Mouse (Mus musculus) liver, embryonic 16.5 days (tissue): Measurements from ENCODE around the gene Gm21885. TPM values are rescaled to one million over a fixed set of nuclear protein-coding genes. Genes with fewer than 3 reads are reported as not detected.

Experiments
- ATAC-seq: fragments of 200-750 bp; cut with Nextera tagmentation; 2 replicates; pipeline ENCODE4 v1.8.0; 2017; ENCODE audit warnings: low read depth, mild to moderate bottlenecking, moderate number of reproducible peaks, moderate library complexity
- H3K27ac ChIP-seq: fragments of 300-500 bp; sonication (generic); 2 replicates; pipeline ENCODE4 v1.5.1; 2014; ENCODE audit warnings: mild to moderate bottlenecking, low read length
- H3K27me3 ChIP-seq: fragments of 300-500 bp; sonication (generic); 2 replicates; pipeline ENCODE4 v1.6.1; 2014; ENCODE audit warnings: low read depth, low read length, mixed read lengths; ENCODE audit not compliant: control insufficient read depth, insufficient read depth
- H3K36me3 ChIP-seq: fragments of 300-500 bp; sonication (generic); 2 replicates; pipeline ENCODE4 v1.6.1; 2014; ENCODE audit warnings: mild to moderate bottlenecking; ENCODE audit not compliant: control insufficient read depth, insufficient read depth
- H3K4me1 ChIP-seq: fragments of 300-500 bp; sonication (generic); 2 replicates; pipeline ENCODE4 v1.6.1; 2014; ENCODE audit warnings: low read depth, low read length, mixed read lengths; ENCODE audit not compliant: control insufficient read depth
- H3K4me2 ChIP-seq: fragments of 300-500 bp; sonication (generic); 2 replicates; pipeline ENCODE4 v1.6.1; 2014; ENCODE audit warnings: low read depth, low read length, mixed read lengths
- H3K4me3 ChIP-seq: fragments of 300-500 bp; sonication (generic); 2 replicates; pipeline ENCODE4 v1.5.1; 2014; ENCODE audit warnings: low read depth, mild to moderate bottlenecking, low read length
- H3K9ac ChIP-seq: fragments of 300-500 bp; sonication (generic); 2 replicates; pipeline ENCODE4 v1.6.1; 2014; ENCODE audit warnings: low read depth, low read length
- H3K9me3 ChIP-seq: fragments of 300-500 bp; sonication (generic); replicated peaks from 2 replicates; pipeline ENCODE4 v1.6.1; 2016; ENCODE audit warnings: low read length; ENCODE audit not compliant: control insufficient read depth
- WGBS: fragments of 180-500 bp; shearing (Covaris S2); extraction: QIAGEN DNeasy Blood & Tissue Kit; methylation state at CpG from one replicate; pipeline ENCODE4 v1.1.7; 2014; ENCODE audit not compliant: insufficient replicate concordance; 5-methylcytosine and 5-hydroxymethylcytosine counted together
- polyA plus RNA-seq: library from polyadenylated mRNA; unstranded; fragments of >200 nt; fragmentation: Nextera tagmentation; extraction: Ambion mirVana; gene quantifications from 2 replicates; pipeline ENCODE4 v1.2.1, GENCODE M21; 2015

Gene Gm21885
- polyA plus RNA-seq, 1 experiment from 2014 or later, result 0.96 TPM

- WGBS, result 46% methylated on average over 4 of the region's 4 CpGs
Observed at GRCm38 (mm10) chr11:94329270-94329891, 47.7 kb downstream of the Gm21885 start.

GRCm38 (mm10) chr11:94330211-94330610 lies 48.5 kb downstream of the Gm21885 start:
- Histone ChIP-seq H3K4me2 (no peak overlapping the region), H3K36me3 (no peaks in the 10 kb centered on the region), H3K27me3 (no peaks in the 10 kb centered on the region), H3K27ac (0 out of 2 replicates have a peak overlapping the region, but pooled peaks have one; percentile 8), H3K9ac (no peak overlapping the region), H3K4me1 (peaks cover 42% of the 10 kb centered on the region), H3K9me3 (no peaks in the 10 kb centered on the region), H3K4me3 (no peak overlapping the region)
- no peak for ATAC-seq
- 81% methylated on average over 3 of the region's 3 CpGs for WGBS

More at GRCm38 (mm10) chr11:94329270-94329891, 47.7 kb downstream of the Gm21885 start:
- H3K4me3 ChIP-seq, result no peak overlapping the region
- no peaks in the 10 kb centered on the region for H3K27me3 ChIP-seq
- ATAC-seq, result no peak
- no peaks in the 10 kb centered on the region for H3K9me3 ChIP-seq
- peaks cover 37% of the 10 kb centered on the region for H3K4me1 ChIP-seq
- H3K9ac ChIP-seq, result no peak overlapping the region
- no peaks in the 10 kb centered on the region for H3K36me3 ChIP-seq
- no peak overlapping the region for H3K27ac ChIP-seq
- no peak overlapping the region for H3K4me2 ChIP-seq

GRCm38 (mm10) chr11:94332726-94333125 lies 51.1 kb downstream of the Gm21885 start:
- Histone ChIP-seq H3K36me3 (no peaks in the 10 kb centered on the region), H3K27ac (no peak overlapping the region), H3K9me3 (no peaks in the 10 kb centered on the region), H3K4me2 (no peak overlapping the region), H3K9ac (no peak overlapping the region), H3K4me3 (no peak overlapping the region), H3K4me1 (peaks cover 38% of the 10 kb centered on the region), H3K27me3 (no peaks in the 10 kb centered on the region)
- no peak for ATAC-seq
- 85% methylated on average over 6 of the region's 6 CpGs for WGBS

DNA sequence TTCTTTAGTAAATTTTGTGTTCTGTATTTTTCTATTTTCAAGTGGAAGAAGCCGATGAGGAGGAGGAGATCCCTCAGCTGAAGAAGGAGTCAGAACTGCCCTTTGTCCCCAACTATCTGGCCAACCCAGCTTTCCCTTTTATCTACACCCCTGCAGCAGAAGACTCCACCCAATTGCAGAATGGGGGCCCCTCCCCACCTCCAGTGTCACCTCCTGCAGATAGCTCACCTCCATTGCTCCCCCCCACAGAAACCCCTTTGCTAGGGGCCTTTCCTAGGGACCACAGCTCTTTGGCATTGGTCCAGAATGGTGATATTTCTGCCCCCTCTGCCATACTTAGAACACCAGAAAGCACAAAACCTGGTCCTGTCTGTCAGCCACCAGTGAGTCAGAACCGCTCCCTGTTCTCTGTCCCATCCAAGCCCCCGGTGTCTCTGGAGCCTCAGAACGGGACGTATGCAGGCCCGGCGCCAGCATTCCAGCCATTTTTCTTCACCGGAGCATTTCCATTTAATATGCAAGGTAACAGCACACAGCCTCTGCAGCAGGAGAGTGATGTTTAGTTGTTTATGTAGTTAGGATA lies 52.8 kb downstream of the Gm21885 start:
- no peak overlapping the region for H3K9ac ChIP-seq
- 61% methylated on average over 8 of the region's 8 CpGs for WGBS

More for the DNA sequence above, 52.8 kb downstream of the Gm21885 start:
- Histone ChIP-seq H3K27me3 (no peaks in the 10 kb centered on the region), H3K36me3 (peaks cover 5% of the 10 kb centered on the region), H3K4me3 (peak overlapping the region; percentile 11; the same call in 1 of the 2 replicates), H3K9me3 (no peaks in the 10 kb centered on the region), H3K27ac (peak overlapping the region; percentile 62), H3K4me1 (peaks cover 33% of the 10 kb centered on the region), H3K4me2 (peak overlapping the region; percentile 58)
- peak; percentile 96 for ATAC-seq

Other genes starting within 250 kb of the Gm21885 start
- 11.6 and 11.8 TPM in 2 replicates for gene Tob1, start 70.4 kb upstream of the Gm21885 start, polyA plus RNA-seq
- gene Wfikkn2, start 35.9 kb upstream of the Gm21885 start, polyA plus RNA-seq, result 0.09 and 0.14 TPM in 2 replicates
- 34.8 and 40.6 TPM in 2 replicates for gene Luc7l3, start 40.1 kb downstream of the Gm21885 start, polyA plus RNA-seq
- 2.9 and 3.5 TPM in 2 replicates for gene Ankrd40, start 46.1 kb downstream of the Gm21885 start, polyA plus RNA-seq
- gene Abcc3, start 111.1 kb downstream of the Gm21885 start, polyA plus RNA-seq, result 9.4 and 10.2 TPM in 2 replicates
- 1.9 TPM in 2 replicates for gene Cacna1g, start 192.3 kb downstream of the Gm21885 start, polyA plus RNA-seq
- not detected in 2 replicates for gene Spata20, start 204.3 kb downstream of the Gm21885 start, polyA plus RNA-seq
- 0.08 TPM in 1 of 2 replicates, not detected in the other for gene Epn3, start 218.1 kb downstream of the Gm21885 start, polyA plus RNA-seq
- 0.30 TPM in 1 of 2 replicates, not detected in the other for gene Mycbpap, start 239.9 kb downstream of the Gm21885 start, polyA plus RNA-seq